Mouse (Mus musculus) cerebellum, adult 9-11 months (tissue): ENCODE data around the gene Slc9c1.

Experiments
- DNase-seq: peaks from one replicate; pipeline ENCODE4 v3.0.0; 2022

The Slc9c1 gene

DNA sequence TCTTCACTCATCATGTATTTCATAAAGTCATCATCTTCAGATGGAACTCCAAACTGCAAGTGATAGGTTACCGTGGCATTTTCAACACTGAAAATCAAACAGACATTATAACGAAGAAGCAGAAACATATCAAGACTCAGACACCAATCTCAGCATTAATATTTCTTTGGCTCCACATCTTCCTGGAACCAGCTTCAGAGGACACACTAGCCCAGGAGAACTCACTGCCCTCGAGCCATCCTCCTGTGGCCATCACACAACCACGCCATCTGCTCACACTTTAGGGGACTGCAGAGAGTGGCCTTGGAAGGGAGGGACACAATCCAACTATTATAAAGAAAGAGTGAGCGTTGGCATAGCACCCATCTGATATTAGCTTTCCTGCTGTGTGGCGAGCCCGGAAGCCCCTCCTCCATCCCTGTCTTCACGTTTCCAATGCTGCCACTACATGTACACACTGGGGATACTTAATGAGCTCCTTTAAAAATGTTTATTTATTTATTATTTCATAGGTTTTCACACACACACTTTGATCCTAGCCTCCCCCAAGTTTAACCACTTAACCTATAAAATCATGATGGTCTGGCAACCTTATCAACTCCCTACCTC, 94.5 kb downstream of the Slc9c1 start:
- DNase-seq, result peak; percentile 30

DNA sequence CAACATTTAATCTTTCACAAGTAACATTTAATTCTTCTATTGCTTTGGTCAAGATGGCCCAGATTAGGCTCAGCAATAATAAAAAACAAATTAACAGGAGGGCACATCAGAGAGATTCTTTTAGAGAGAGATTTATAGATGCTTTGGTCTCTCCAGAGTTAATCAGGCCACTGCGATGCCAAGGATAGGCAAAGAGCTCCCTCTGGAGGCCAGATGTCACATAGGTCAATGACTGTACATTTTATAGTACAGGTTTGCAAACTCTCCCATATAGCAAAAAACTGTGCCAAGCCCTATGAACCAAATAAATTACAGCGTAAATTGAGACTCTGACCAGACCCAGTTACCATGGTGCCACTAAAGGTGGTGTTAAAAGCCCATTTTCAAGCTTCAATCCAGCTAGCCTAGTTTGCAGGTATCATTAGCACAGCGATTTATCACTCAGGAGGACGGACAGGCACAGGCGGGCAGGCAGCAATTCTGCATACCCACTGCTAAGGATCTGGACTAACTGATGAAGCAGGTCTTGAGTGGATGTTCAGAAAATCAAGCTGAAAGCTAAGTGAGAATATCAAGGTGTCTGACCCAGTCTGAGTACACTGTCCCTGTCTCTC, 95.3 kb downstream of the Slc9c1 start:
- DNase-seq, result peak; percentile 61

DNA sequence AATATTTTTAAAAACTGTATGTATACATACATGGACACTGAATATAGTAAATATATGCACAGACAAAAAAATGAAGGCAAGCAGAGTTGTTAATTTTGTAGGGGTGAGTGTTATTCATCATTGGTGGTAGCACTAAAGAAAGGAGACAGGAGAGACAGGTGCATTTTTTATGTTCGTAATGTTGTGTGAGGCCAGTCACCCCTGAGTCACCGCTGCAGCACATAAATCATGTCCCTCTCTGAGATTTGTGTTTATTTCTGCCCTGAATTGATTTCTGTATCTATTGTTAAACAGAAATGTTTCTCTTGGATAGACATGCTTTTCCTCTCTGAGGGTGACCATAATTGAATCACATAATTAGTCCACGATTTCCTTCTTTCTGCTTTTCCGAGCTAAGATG, 97.3 kb downstream of the Slc9c1 start:
- no peak for DNase-seq

DNA sequence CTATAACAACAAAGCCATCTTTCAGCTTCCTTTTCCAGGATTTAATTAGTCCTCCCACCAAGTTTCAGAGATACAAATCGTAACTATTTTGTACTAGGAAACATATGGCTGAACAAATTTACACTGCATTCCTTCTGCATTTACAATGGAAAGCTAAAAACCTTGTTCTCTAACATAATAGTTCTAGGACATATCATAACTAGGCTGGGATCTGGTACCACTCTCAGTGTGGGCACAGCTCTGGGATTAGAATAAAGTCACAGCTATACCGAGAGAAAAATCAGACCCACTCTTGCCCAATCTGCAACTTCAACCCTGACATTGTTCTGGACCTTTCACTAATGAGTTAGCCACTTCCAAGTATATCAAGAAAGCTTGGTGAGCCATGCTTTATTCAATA, 100.7 kb downstream of the Slc9c1 start:
- no peak for DNase-seq

DNA sequence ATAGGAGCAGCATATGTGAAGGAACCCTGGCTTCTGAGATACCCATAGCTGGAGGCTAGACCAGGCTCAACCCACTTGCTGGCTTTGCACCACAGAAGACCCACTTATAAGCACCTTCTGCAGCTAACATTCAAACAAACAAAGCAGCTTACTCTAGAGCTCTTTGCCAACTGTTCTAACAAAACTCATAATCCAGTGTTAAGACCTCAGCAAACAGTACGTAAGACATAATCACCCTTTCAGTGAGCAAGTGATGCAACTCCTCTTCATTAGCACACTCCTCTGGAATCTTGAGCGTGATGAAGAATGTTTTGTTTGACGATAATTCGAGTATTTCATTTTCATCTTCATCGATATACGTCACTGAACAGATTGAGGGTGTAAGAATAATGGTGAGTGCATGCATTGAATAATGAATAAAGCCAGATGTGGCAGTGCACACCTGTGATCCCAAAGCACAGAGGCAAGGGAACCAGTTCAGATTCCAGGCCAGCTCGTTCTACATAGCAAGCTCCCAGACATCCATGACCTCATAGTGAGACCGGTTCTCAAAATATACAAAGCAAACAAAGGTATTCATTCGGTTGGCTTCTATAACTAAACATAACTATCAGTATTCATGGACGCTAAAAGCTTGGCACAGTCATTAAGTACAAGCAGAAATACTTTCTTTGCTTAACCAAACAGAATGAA, 105.1 kb downstream of the Slc9c1 start:
- DNase-seq, result no peak

DNA sequence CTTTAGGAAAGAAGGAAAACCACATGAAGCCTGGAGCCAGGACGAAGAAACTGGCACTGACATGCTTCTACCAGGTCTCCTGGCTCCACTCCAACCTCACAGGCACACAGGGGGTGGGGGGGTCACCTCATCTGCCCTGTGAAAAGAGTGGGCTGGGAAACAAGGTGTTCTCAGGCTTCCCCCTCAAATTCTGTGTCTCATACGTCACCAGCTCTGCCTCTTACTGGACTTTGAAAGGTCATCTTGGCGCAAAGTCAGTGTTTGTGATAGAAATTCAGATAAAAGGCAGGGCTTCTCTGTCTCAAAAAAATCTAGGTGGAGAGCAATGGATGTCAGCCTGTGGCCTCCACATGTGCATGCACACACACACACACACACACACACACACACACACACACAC, 106.2 kb downstream of the Slc9c1 start:
- DNase-seq, result no peak

DNA sequence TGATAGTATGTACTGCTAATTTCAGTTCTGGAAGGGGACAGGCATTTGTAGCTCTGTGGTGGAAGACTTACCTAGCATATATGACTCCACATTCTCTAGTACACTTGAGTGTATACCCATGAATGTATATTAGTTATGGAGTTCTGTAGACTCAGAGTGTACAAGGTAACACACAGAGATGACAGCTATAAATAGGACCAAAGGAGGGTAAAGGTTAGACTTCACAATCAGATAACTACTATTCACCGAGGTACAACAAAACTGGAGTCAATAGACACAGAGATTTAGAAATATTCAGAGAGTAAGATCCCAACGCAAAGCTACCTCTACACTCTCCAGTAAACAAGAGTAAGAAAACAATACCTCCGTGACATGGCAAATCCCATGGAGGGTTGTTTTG, 108.8 kb downstream of the Slc9c1 start:
- no peak for DNase-seq

DNA sequence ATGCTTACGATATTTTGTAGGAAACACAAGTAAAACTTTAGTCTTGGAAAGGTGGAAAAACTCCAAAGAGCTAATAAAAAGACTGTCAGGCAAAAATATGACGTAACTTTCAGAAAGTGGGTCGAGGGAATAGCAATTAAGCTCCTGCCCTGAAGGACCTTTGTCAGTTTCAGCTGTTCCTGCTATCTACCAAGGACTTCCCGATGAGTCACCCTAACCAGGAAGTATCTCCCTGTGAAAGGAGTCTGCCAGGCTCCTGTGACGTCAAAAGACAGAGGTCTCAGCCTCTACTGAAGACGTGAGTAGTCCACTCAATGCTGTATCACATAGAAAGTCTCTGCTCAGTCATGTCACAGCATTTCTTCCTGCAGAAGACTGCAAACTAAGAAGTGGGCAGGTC, 109.3 kb downstream of the Slc9c1 start:
- DNase-seq, result peak; percentile 26

DNA sequence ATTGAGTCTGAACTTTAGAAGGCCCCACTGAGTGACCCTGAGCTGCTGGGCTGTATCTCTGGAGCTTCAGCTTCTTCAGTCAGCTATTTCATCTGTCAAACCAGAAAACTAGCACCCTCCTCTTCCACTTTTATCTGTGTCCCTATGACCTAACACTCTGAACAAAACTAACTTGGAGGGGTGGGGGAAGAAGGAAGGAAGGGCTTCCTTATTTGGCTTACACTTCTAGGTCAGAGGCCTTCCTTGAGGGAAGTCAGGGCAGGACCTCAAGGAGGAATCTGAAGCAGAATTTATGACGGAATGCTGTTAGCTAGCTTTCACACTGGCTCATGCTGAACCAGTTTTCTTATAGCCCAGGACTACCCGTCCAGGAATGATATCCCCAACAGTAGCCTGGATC, 116.4 kb downstream of the Slc9c1 start:
- no peak for DNase-seq

DNA sequence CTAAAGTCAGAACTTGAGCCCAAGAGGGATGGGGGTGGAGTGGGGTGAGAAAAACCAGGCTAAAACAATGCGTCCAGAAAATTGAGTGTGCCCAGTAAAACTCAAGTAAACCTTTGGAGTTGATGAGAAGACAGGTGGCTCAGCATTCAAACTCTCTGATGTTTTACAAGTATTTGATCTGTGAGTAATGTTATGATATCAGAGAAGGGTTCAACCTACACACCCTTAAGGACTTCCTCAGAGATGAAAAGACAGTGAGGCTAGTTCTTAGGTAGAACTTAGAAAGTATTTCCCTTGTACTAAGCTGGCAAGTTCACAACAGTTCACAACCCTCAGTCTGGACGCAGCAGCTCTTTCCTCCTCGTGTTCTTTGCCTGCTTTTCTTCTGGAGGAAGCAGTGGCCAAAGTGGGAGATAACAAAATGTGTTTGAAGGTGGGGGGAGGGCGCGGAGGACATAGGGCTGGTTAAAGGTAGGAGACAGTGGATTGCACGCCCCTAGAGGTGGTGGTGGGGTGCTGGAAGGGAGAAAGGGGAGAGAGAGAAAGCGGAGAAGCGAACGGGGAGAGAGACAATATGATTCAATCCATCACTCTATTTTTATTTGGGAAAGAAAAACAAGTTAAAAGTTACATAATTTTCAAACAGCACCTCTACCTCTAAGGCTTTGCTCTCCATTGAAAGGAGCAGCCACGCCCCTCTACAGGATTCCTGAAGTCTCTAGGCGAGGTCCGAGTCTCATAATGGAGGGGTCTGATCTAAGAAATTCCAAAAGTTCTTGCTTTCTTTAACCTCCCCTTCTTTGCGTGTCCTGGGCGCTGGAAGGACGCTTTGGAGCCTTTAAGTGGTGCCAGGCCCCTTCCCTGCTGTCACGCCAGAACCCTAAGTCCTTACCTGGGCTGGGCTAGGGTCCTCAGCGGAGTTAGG, 118.2 kb downstream of the Slc9c1 start:
- DNase-seq, result no peak

DNA sequence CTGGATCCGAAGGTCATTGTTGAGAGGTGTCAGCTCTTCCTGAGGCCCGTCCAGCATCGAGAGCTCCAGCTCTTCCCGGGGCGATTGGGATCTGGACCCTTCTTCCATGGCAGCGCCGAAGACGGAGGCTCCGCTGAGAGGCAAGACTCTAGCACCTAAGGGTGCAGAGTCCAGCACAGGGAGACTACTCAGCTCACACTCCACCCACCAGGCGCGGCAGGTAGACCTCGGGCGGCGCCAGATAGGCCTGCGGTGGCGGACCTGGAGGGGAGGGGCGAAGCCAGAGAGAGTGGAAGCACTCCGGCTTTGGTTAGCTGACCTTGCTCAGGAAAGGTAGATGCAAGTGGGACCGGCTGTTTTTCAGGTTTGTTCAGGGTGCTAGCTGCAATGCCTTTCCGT, 118.8 kb downstream of the Slc9c1 start, which contains the start of gene BC016579:
TSS of gene BC016579 (minus strand) at position 135 of the 399 bp plus-strand sequence.
- DNase-seq, result peak; percentile 27

DNA sequence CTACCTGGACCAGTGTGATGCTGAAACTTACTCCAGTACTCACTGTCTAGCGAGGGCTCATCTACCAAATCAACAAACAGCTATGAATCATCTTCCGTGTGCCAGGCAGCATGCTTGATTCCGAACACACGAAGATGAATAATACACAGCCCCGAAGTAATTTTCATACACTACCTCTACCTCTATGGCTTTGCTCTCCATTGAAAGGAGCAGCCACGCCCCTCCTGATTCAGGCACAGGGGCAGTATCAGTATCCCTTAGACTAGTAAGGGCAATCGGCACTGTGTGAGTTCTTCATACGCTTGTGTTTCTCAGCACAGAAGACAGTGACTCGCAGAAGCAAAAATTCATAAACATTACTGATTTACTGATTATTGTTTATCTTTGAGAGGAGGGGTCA, 119.4 kb downstream of the Slc9c1 start:
- DNase-seq, result no peak
